Mouse (Mus musculus): Measurements from ENCODE around the gene Myl7. TPM values are rescaled to one million over a fixed set of nuclear protein-coding genes. Genes with fewer than 3 reads are reported as not detected.
"Not testable (repeated sequence)": the region's sequence is repeated elsewhere in the genome, so short reads cannot be mapped to it uniquely, and the experiment has no call there.

The Myl7 gene
- total RNA-seq (2015; ENCODE audit: low replicate concordance) (not detected in 2 replicates), total RNA-seq (2017; ENCODE audit: low replicate concordance) (not detected in 2 replicates)

GRCm38 (mm10) chr11:5898531-5898930, at the start of gene Myl7:
Myl7 (minus strand) TSS chr11:5898782.
- ATAC-seq (replicated peaks; ENCODE audit: low FRiP score, poor library complexity, severe bottlenecking): no peak

GRCm38 (mm10) chr11:5947796-5948195, 49.2 kb upstream of the Myl7 start:
- no peak for ATAC-seq (replicated peaks; ENCODE audit: low FRiP score, poor library complexity, severe bottlenecking)

GRCm38 (mm10) chr11:5945096-5945495, 46.5 kb upstream of the Myl7 start:
- no peak for ATAC-seq (replicated peaks; ENCODE audit: low FRiP score, poor library complexity, severe bottlenecking)

GRCm38 (mm10) chr11:5942966-5943365, 44.4 kb upstream of the Myl7 start:
- no peak for ATAC-seq (replicated peaks; ENCODE audit: low FRiP score, poor library complexity, severe bottlenecking)

- ATAC-seq (replicated peaks; ENCODE audit: low FRiP score, poor library complexity, severe bottlenecking): not testable (repeated sequence)
Measured at GRCm38 (mm10) chr11:5934531-5934930, 35.9 kb upstream of the Myl7 start.

- ATAC-seq (replicated peaks; ENCODE audit: low FRiP score, poor library complexity, severe bottlenecking): not testable (repeated sequence)
Measured at GRCm38 (mm10) chr11:5931947-5932346, 33.4 kb upstream of the Myl7 start.

- no peak for ATAC-seq (replicated peaks; ENCODE audit: low FRiP score, poor library complexity, severe bottlenecking)
Measured at GRCm38 (mm10) chr11:5930578-5930977, 32.0 kb upstream of the Myl7 start.

- no peak for ATAC-seq (replicated peaks; ENCODE audit: low FRiP score, poor library complexity, severe bottlenecking)
Measured at GRCm38 (mm10) chr11:5926696-5927220, 28.2 kb upstream of the Myl7 start.

GRCm38 (mm10) chr11:5924699-5925098, 26.1 kb upstream of the Myl7 start:
- no peak for ATAC-seq (replicated peaks; ENCODE audit: low FRiP score, poor library complexity, severe bottlenecking)

GRCm38 (mm10) chr11:5920323-5920960, 21.9 kb upstream of the Myl7 start:
- 0 out of 2 replicates have a peak, but pooled peaks have one; percentile 34 for ATAC-seq (replicated peaks; ENCODE audit: low FRiP score, poor library complexity, severe bottlenecking)

- ATAC-seq (replicated peaks; ENCODE audit: low FRiP score, poor library complexity, severe bottlenecking): no peak
Measured at GRCm38 (mm10) chr11:5919606-5920005, 21.0 kb upstream of the Myl7 start.

- ATAC-seq (replicated peaks; ENCODE audit: low FRiP score, poor library complexity, severe bottlenecking): no peak
Measured at GRCm38 (mm10) chr11:5918111-5918510, 19.5 kb upstream of the Myl7 start.

- ATAC-seq (replicated peaks; ENCODE audit: low FRiP score, poor library complexity, severe bottlenecking): no peak
Measured at GRCm38 (mm10) chr11:5916178-5916548, 17.6 kb upstream of the Myl7 start.

GRCm38 (mm10) chr11:5915429-5916177, 17.0 kb upstream of the Myl7 start:
- ATAC-seq (replicated peaks; ENCODE audit: low FRiP score, poor library complexity, severe bottlenecking): no peak

GRCm38 (mm10) chr11:5914940-5915339, 16.4 kb upstream of the Myl7 start:
- no peak for ATAC-seq (replicated peaks; ENCODE audit: low FRiP score, poor library complexity, severe bottlenecking)

GRCm38 (mm10) chr11:5913936-5914335, 15.4 kb upstream of the Myl7 start:
- no peak for ATAC-seq (replicated peaks; ENCODE audit: low FRiP score, poor library complexity, severe bottlenecking)

- no peak for ATAC-seq (replicated peaks; ENCODE audit: low FRiP score, poor library complexity, severe bottlenecking)
Measured at GRCm38 (mm10) chr11:5913256-5913655, 14.7 kb upstream of the Myl7 start.

- no peak for ATAC-seq (replicated peaks; ENCODE audit: low FRiP score, poor library complexity, severe bottlenecking)
Measured at GRCm38 (mm10) chr11:5912635-5913034, 14.1 kb upstream of the Myl7 start.

GRCm38 (mm10) chr11:5908642-5909041, 10.1 kb upstream of the Myl7 start:
- no peak for ATAC-seq (replicated peaks; ENCODE audit: low FRiP score, poor library complexity, severe bottlenecking)

GRCm38 (mm10) chr11:5907096-5907495, 8.5 kb upstream of the Myl7 start:
- no peak for ATAC-seq (replicated peaks; ENCODE audit: low FRiP score, poor library complexity, severe bottlenecking)

Data from erythroid progenitor cell, adult 5-6 weeks (primary cell).